Mouse (Mus musculus): Measurements from ENCODE around the gene Ctbp2. TPM values are rescaled to one million over a fixed set of nuclear protein-coding genes. Genes with fewer than 3 reads are reported as not detected.

The Ctbp2 gene
- polyA plus RNA-seq, 1 experiment from 2014 or later, result 60.6 TPM

DNA sequence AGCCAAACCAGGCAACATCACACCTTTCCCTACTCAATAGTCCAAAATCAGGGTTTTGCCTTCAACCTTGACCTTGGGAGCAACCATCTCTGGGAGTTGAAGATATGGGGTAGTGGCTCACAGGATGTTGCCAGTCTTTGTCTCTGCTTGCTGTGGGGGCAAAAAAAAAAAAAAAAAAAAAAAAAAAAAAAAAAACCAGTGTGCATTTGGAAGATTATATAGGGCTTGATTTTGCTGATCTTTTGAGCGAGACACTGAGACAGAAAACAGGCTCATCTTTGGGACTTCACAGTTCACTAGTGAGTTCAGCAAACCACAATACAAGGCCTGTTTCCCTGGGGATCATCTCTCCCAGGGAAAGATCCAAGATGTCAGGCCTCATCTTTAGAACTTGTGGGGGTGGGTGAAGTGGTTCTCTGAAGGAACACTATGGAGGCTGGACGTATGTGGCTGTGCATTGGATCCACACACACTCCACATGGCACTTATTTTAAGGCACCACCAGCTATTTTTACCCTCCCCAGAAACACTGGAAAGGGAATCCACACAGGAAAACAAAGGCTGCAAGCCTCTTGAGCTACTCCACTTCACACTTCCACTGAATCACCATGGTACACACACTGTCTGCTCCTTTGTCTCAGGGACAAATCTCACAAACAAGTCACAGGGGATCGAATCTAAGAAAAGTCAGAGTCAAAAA lies 84.4 kb downstream of the Ctbp2 start:
- Histone ChIP-seq H3K36me3 (peaks cover 6% of the 10 kb centered on the region; the same call in 1 of the 2 replicates), H3K9me3 (replicated peaks) (no peaks in the 10 kb centered on the region), H3K4me2 (no peak overlapping the region), H3K9ac (no peak overlapping the region), H3K27me3 (replicated peaks) (no peaks in the 10 kb centered on the region), H3K4me1 (replicated peaks) (peaks cover 85% of the 10 kb centered on the region), H3K4me3 (no peak overlapping the region), H3K27ac (ENCODE audit: poor library complexity, severe bottlenecking) (peak overlapping the region; percentile 70)
- no peak for ATAC-seq (ENCODE audit: insufficient number of reproducible peaks, low FRiP score)
- 48% methylated on average over 3 of the region's 3 CpGs for WGBS

DNA sequence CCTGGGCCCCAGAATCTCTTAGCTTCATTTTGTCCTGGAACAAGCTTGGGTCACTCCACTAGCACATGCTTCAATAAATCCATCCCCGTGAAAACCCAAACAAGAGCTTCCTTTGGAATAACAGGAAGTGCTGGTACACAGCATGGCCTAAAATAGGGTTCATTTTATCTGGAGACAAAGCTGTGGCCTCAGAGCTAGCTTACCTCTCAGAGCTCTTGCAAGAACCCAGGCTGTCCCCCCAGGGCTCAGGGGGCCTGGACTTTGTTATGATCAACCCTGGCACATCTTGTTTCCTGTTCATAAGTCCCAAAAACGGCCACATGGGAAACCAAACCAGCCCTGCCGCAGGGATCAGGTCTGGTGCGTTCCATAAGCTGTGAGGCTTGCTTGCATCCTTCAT lies 86.5 kb downstream of the Ctbp2 start:
- no peak for ATAC-seq (ENCODE audit: insufficient number of reproducible peaks, low FRiP score)
- H3K9me3 ChIP-seq (replicated peaks), result no peaks in the 10 kb centered on the region
- H3K36me3 ChIP-seq, result no peaks in the 10 kb centered on the region
- peaks cover 98% of the 10 kb centered on the region for H3K4me1 ChIP-seq (replicated peaks)
- 38% methylated on average over 4 of the region's 4 CpGs for WGBS
- H3K27ac ChIP-seq (ENCODE audit: poor library complexity, severe bottlenecking), result peak overlapping the region; percentile 63
- H3K27me3 ChIP-seq (replicated peaks), result no peaks in the 10 kb centered on the region
- H3K4me3 ChIP-seq, result no peak overlapping the region
- H3K9ac ChIP-seq, result peak overlapping the region; percentile 0; the same call in 1 of the 2 replicates
- H3K4me2 ChIP-seq, result no peak overlapping the region

DNA sequence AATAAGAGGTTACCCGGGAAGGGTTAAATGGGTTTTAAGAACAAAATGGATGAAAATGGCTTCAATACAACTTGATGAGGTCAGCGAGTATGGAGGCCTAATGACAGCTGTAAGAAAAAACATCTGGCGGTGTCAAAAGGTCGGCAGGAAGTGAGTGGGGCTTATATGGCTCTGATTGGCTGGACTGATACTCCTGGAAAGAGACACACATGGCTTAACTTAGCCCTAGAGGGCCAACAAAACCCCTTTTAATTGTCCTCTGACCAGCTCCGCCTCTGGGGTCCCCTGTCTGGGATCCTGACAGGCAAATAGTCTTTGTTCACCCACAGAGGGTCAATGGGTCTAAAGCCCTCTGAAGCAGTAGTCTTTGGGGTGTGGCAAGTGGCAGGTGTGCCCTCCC lies 86.9 kb downstream of the Ctbp2 start:
- H3K27ac ChIP-seq (ENCODE audit: poor library complexity, severe bottlenecking), result peak overlapping the region; percentile 63
- 51% methylated on average over 5 of the region's 5 CpGs for WGBS
- no peak overlapping the region for H3K4me2 ChIP-seq
- H3K27me3 ChIP-seq (replicated peaks), result no peaks in the 10 kb centered on the region
- H3K4me3 ChIP-seq, result no peak overlapping the region
- no peak; the same call in 1 of the 2 replicates for ATAC-seq (ENCODE audit: insufficient number of reproducible peaks, low FRiP score)
- no peak overlapping the region for H3K9ac ChIP-seq
- no peaks in the 10 kb centered on the region for H3K9me3 ChIP-seq (replicated peaks)
- no peaks in the 10 kb centered on the region for H3K36me3 ChIP-seq
- peaks cover 94% of the 10 kb centered on the region for H3K4me1 ChIP-seq (replicated peaks)

DNA sequence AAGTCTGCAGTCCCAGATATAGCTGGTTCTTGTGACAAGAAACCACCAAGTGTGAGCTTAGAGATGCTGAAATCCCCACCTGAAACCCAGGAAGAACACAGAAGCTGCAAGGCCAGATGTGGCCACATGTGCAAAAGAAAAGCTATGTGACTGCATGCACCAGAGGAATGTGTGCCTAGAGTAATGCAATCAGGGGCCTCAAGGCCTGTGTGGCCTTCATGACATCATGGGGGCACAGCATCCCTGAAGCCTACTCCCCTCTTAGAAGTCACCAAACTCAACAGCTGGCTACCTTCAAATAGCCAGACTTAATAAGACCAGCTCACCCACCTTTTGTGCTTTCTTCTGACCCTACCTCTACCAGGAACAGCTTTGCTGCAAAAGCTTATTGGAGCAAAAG lies 88.3 kb downstream of the Ctbp2 start:
- peak overlapping the region; percentile 28; the same call in 1 of the 2 replicates for H3K9ac ChIP-seq

GRCm38 (mm10) chr7:133032589-133033203 lies 91.5 kb downstream of the Ctbp2 start:
- Histone ChIP-seq H3K27me3 (replicated peaks) (no peaks in the 10 kb centered on the region), H3K36me3 (no peaks in the 10 kb centered on the region), H3K4me3 (no peak overlapping the region), H3K4me1 (replicated peaks) (peaks cover 64% of the 10 kb centered on the region), H3K4me2 (no peak overlapping the region), H3K9ac (no peak overlapping the region), H3K9me3 (replicated peaks) (no peaks in the 10 kb centered on the region), H3K27ac (ENCODE audit: poor library complexity, severe bottlenecking) (peak overlapping the region; percentile 22; the same call in 1 of the 2 replicates)
- whole genome bisulfite sequencing, result 52% methylated on average over 9 of the region's 9 CpGs
- ATAC-seq (ENCODE audit: insufficient number of reproducible peaks, low FRiP score), result peak; percentile 16; the same call in 1 of the 2 replicates

More for the DNA sequence above, 88.3 kb downstream of the Ctbp2 start:
- H3K27me3 ChIP-seq (replicated peaks), result no peaks in the 10 kb centered on the region
- no peak overlapping the region for H3K4me3 ChIP-seq
- H3K9me3 ChIP-seq (replicated peaks), result no peaks in the 10 kb centered on the region
- H3K4me1 ChIP-seq (replicated peaks), result peaks cover 81% of the 10 kb centered on the region
- peak overlapping the region; percentile 72 for H3K27ac ChIP-seq (ENCODE audit: poor library complexity, severe bottlenecking)
- no peaks in the 10 kb centered on the region for H3K36me3 ChIP-seq
- H3K4me2 ChIP-seq, result peak overlapping the region; percentile 25; the same call in 1 of the 2 replicates
- ATAC-seq (ENCODE audit: insufficient number of reproducible peaks, low FRiP score), result no peak

GRCm38 (mm10) chr7:133029496-133030047 lies 94.6 kb downstream of the Ctbp2 start:
- H3K4me1 ChIP-seq (replicated peaks), result peaks cover 61% of the 10 kb centered on the region
- ATAC-seq (ENCODE audit: insufficient number of reproducible peaks, low FRiP score), result no peak
- no peak overlapping the region for H3K4me3 ChIP-seq
- no peaks in the 10 kb centered on the region for H3K9me3 ChIP-seq (replicated peaks)
- no peaks in the 10 kb centered on the region for H3K27me3 ChIP-seq (replicated peaks)
- H3K27ac ChIP-seq (ENCODE audit: poor library complexity, severe bottlenecking), result no peak overlapping the region
- H3K9ac ChIP-seq, result no peak overlapping the region
- H3K4me2 ChIP-seq, result no peak overlapping the region
- H3K36me3 ChIP-seq, result no peaks in the 10 kb centered on the region
- WGBS, result 59% methylated on average over 8 of the region's 8 CpGs

GRCm38 (mm10) chr7:133029004-133029403 lies 95.2 kb downstream of the Ctbp2 start:
- H3K4me1 ChIP-seq (replicated peaks), result peaks cover 61% of the 10 kb centered on the region

GRCm38 (mm10) chr7:133027930-133028329 lies 96.2 kb downstream of the Ctbp2 start:
- H3K9me3 ChIP-seq (replicated peaks), result no peaks in the 10 kb centered on the region
- 89% methylated on average over 4 of the region's 4 CpGs for WGBS
- H3K27me3 ChIP-seq (replicated peaks), result no peaks in the 10 kb centered on the region
- no peak for ATAC-seq (ENCODE audit: insufficient number of reproducible peaks, low FRiP score)
- H3K36me3 ChIP-seq, result no peaks in the 10 kb centered on the region
- no peak overlapping the region for H3K27ac ChIP-seq (ENCODE audit: poor library complexity, severe bottlenecking)
- no peak overlapping the region for H3K9ac ChIP-seq
- peaks cover 59% of the 10 kb centered on the region for H3K4me1 ChIP-seq (replicated peaks)
- H3K4me2 ChIP-seq, result no peak overlapping the region
- H3K4me3 ChIP-seq, result no peak overlapping the region

More at GRCm38 (mm10) chr7:133029004-133029403, 95.2 kb downstream of the Ctbp2 start:
- Histone ChIP-seq H3K27me3 (replicated peaks) (no peaks in the 10 kb centered on the region), H3K9ac (no peak overlapping the region), H3K27ac (ENCODE audit: poor library complexity, severe bottlenecking) (no peak overlapping the region), H3K9me3 (replicated peaks) (no peaks in the 10 kb centered on the region), H3K36me3 (no peaks in the 10 kb centered on the region), H3K4me2 (no peak overlapping the region), H3K4me3 (no peak overlapping the region)
- 82% methylated on average over 8 of the region's 8 CpGs for WGBS
- no peak for ATAC-seq (ENCODE audit: insufficient number of reproducible peaks, low FRiP score)

DNA sequence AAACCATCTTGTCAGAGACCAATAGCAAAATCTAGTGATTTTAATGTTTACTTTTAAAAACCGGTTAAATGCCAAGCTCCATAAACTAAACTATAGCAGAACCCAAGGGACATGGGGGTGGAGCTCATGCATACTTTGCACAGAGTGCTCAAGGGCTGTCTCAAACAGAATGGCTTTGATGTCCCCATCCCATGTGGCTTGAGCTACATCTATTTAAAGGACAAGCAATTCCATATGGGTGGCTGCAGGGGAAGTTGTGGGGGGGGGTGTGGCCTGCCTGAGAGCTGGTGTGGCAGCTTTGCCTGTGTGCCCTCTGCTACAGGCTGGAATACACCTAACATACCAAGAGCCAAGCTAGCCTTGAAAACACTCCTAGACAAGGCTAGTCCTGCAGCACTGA lies 99.5 kb downstream of the Ctbp2 start:
- Histone ChIP-seq H3K9ac (no peak overlapping the region), H3K27me3 (replicated peaks) (no peaks in the 10 kb centered on the region), H3K4me2 (no peak overlapping the region), H3K4me1 (replicated peaks) (peaks cover 76% of the 10 kb centered on the region), H3K9me3 (replicated peaks) (no peaks in the 10 kb centered on the region), H3K4me3 (no peak overlapping the region), H3K36me3 (no peaks in the 10 kb centered on the region), H3K27ac (ENCODE audit: poor library complexity, severe bottlenecking) (no peak overlapping the region; the same call in 1 of the 2 replicates)
- WGBS, result 80% methylated on average over 1 of the region's 1 CpGs
- 0 out of 2 replicates have a peak, but pooled peaks have one; percentile 30 for ATAC-seq (ENCODE audit: insufficient number of reproducible peaks, low FRiP score)

- H3K4me1 ChIP-seq (replicated peaks), result peaks cover 68% of the 10 kb centered on the region
- H3K9me3 ChIP-seq (replicated peaks), result no peaks in the 10 kb centered on the region
- H3K36me3 ChIP-seq, result no peaks in the 10 kb centered on the region
- H3K9ac ChIP-seq, result no peak overlapping the region
- H3K27me3 ChIP-seq (replicated peaks), result no peaks in the 10 kb centered on the region
- peak overlapping the region; percentile 33; the same call in 1 of the 2 replicates for H3K27ac ChIP-seq (ENCODE audit: poor library complexity, severe bottlenecking)
- no peak for ATAC-seq (ENCODE audit: insufficient number of reproducible peaks, low FRiP score)
- no peak overlapping the region for H3K4me3 ChIP-seq
- H3K4me2 ChIP-seq, result no peak overlapping the region
- WGBS, result 43% methylated on average over 6 of the region's 6 CpGs
These were observed 104.6 kb downstream of the Ctbp2 start for GRCm38 (mm10) chr7:133019481-133020020.

DNA sequence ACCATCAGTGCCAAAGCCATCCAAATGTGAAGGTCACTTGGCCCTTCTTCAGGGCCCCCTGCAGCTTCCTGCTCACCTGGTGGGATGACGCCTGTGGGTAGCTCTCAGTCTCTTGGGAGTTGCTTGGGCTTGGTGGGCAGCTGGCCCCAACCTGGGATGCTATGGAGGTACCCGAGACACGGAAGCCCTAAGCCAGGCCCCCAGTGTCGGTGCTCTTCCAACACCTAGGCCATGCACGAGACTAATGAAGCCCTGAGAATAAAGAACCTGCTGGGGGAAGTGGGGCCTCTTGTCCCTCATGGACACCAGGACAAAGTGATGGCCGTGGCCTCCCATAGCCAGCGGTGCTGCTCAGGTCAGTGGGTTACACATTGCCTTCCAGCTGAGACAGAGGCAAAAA lies 105.2 kb downstream of the Ctbp2 start:
- H3K27me3 ChIP-seq (replicated peaks), result no peaks in the 10 kb centered on the region
- WGBS, result 75% methylated on average over 7 of the region's 7 CpGs
- no peak overlapping the region for H3K4me3 ChIP-seq
- no peak for ATAC-seq (ENCODE audit: insufficient number of reproducible peaks, low FRiP score)
- H3K4me1 ChIP-seq (replicated peaks), result peaks cover 68% of the 10 kb centered on the region
- H3K27ac ChIP-seq (ENCODE audit: poor library complexity, severe bottlenecking), result no peak overlapping the region
- no peak overlapping the region for H3K4me2 ChIP-seq
- H3K9ac ChIP-seq, result no peak overlapping the region
- H3K36me3 ChIP-seq, result 0 out of 2 replicates have a peak, but pooled peaks cover 4% of the 10 kb centered on the region
- no peaks in the 10 kb centered on the region for H3K9me3 ChIP-seq (replicated peaks)
